Mouse (Mus musculus) heart, embryonic 15.5 days (tissue): Measurements from ENCODE around the gene Crx. TPM values are rescaled to one million over a fixed set of nuclear protein-coding genes. Genes with fewer than 3 reads are reported as not detected.
"Not testable (repeated sequence)": the region's sequence is repeated elsewhere in the genome, so short reads cannot be mapped to it uniquely, and the experiment has no call there.

ENCODE experiments used
- ATAC-seq: fragments of 200-750 bp; cut with Nextera tagmentation; replicated peaks from 2 replicates; pipeline ENCODE4 v1.8.0; 2017; ENCODE audit warnings: low read depth, moderate TSS enrichment; ENCODE audit not compliant: insufficient number of reproducible peaks, insufficient read depth, low FRiP score
- H3K27ac ChIP-seq: fragments of 300-500 bp; sonication (generic); 2 replicates; pipeline ENCODE4 v1.5.1; 2015; ENCODE audit warnings: mild to moderate bottlenecking, inconsistent platforms
- H3K27me3 ChIP-seq: fragments of 300-500 bp; sonication (generic); 2 replicates; pipeline ENCODE4 v1.6.1; 2015; ENCODE audit warnings: inconsistent platforms
- H3K36me3 ChIP-seq: fragments of 300-500 bp; sonication (generic); 2 replicates; pipeline ENCODE4 v1.6.1; 2015; ENCODE audit warnings: mild to moderate bottlenecking, inconsistent platforms
- H3K4me1 ChIP-seq: fragments of 300-500 bp; sonication (generic); replicated peaks from 2 replicates; pipeline ENCODE4 v1.6.1; 2015; ENCODE audit warnings: inconsistent platforms
- H3K4me2 ChIP-seq: fragments of 300-500 bp; sonication (generic); 2 replicates; pipeline ENCODE4 v1.6.1; 2015; ENCODE audit warnings: inconsistent platforms, mild to moderate bottlenecking, moderate library complexity
- H3K4me3 ChIP-seq: fragments of 300-500 bp; sonication (generic); 2 replicates; pipeline ENCODE4 v1.5.1; 2015; ENCODE audit warnings: mild to moderate bottlenecking, inconsistent platforms
- H3K9ac ChIP-seq: fragments of 300-500 bp; sonication (generic); 2 replicates; pipeline ENCODE4 v1.6.1; 2015; ENCODE audit warnings: mild to moderate bottlenecking, inconsistent platforms
- H3K9me3 ChIP-seq: fragments of 300-500 bp; sonication (generic); replicated peaks from 2 replicates; pipeline ENCODE4 v1.6.1; 2016; ENCODE audit warnings: inconsistent platforms
- WGBS: fragments of 180-500 bp; shearing (Covaris S2); methylation state at CpG from one replicate; pipeline ENCODE4 v1.1.7; 2015; ENCODE audit warnings: mixed read lengths; 5-methylcytosine and 5-hydroxymethylcytosine counted together
- polyA plus RNA-seq: library from polyadenylated mRNA; unstranded; fragments of >200 nt; fragmentation: Nextera tagmentation; extraction: Ambion mirVana; gene quantifications from 2 replicates; pipeline ENCODE4 v1.2.1, GENCODE M21; 2015

The Crx gene
- not detected in 2 replicates for polyA plus RNA-seq

DNA sequence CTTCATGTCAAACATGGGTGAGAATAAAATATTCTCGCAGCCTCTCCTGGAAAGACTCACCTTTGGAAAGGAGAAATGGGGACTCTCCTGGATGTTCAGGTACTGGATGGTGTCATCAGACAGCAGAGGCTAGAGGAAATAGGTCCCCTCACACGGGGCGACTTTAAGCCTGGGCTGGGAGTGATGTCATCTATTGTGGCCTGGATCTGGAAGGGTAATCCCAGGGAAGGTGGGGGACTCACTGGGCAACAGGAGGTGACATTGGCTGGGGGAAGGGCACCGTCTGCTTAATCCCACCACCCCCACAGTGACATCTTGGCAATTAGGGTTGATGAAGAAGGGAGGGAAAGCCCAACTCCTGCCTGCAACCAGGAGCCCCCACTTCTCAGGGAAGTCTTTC is at the start of gene Crx:
Crx (minus strand) TSS at position 213 of the 400 bp plus-strand sequence.
- ATAC-seq = no peak

DNA sequence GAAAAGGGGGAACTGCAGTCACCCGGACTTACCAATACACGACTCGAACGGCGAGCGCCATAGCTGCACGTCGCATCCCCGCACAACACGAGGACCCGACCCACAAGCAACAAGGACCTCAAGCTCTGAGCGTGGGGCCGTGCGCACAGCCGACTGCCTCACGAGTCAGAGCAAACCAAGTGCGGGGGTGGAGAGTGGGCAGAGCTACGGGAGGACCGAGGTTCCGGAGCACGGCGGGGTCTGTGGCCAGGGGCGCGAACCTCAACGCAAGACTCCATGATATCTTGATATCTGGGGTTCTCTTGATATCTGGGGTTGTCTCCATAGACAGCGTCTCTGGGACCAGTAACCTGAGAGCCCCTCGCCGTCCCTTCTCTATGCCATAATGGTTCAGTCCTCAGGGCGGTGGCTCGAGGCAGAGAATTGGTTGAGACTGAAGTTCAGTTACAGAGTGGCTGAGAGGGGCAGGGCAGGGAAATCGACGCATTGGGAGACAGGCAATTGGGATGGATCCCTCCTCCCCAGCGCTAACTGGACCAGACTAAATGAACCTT is 42.5 kb upstream of the Crx start, which contains the start of gene Selenow:
Selenow (minus strand) TSS at position 183 of the 554 bp plus-strand sequence.
- peak within 1 kb of the TSS; percentile 76 for H3K27ac ChIP-seq
- H3K27me3 ChIP-seq = no peaks in the 10 kb centered on the region
- H3K4me1 ChIP-seq = peaks cover 27% of the 10 kb centered on the region
- H3K4me2 ChIP-seq = peak within 1 kb of the TSS; percentile 76
- under 1% methylated on average over 33 of the region's 33 CpGs for WGBS
- ATAC-seq = peak; percentile 95
- H3K36me3 ChIP-seq = peaks cover 23% of the 10 kb centered on the region
- no peaks in the 10 kb centered on the region for H3K9me3 ChIP-seq
- peak within 1 kb of the TSS; percentile 75 for H3K4me3 ChIP-seq
- H3K9ac ChIP-seq = peak within 1 kb of the TSS; percentile 70

More for the DNA sequence above, at the start of gene Crx:
- Histone ChIP-seq H3K27me3 (no peaks in the 10 kb centered on the region), H3K27ac (no peak within 1 kb of the TSS), H3K4me2 (no peak within 1 kb of the TSS), H3K9me3 (no peaks in the 10 kb centered on the region), H3K36me3 (no peaks in the 10 kb centered on the region), H3K9ac (no peak within 1 kb of the TSS), H3K4me3 (no peak within 1 kb of the TSS), H3K4me1 (no peaks in the 10 kb centered on the region)
- WGBS = 24% methylated on average over 4 of the region's 4 CpGs

DNA sequence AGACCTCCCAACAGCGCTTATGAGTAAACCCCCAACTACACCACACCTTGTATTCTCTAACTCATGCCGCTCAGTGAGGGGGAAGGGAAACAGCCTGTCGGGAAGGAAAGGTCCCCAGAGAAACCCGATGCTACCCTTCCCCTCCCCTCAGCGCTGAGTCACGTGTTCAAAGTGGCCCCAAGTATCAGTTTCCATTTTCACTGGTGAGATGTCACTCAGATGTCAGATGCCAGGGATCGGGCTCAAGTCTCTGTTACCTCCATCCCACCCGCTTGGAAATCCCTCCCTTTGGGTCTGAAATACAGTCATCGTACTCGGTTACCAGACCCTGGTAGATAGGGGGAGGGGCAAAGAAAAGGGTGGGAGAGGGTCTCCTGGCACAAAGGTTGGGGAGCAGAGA is 42.0 kb upstream of the Crx start:
- Histone ChIP-seq H3K36me3 (peaks cover 28% of the 10 kb centered on the region), H3K9ac (peak overlapping the region; percentile 70), H3K4me1 (peaks cover 27% of the 10 kb centered on the region), H3K27ac (peak overlapping the region; percentile 76), H3K27me3 (no peaks in the 10 kb centered on the region), H3K9me3 (no peaks in the 10 kb centered on the region), H3K4me3 (peak overlapping the region; percentile 75), H3K4me2 (peak overlapping the region; percentile 76)
- ATAC-seq = peak; percentile 53
- under 1% methylated on average over 10 of the region's 10 CpGs for WGBS

DNA sequence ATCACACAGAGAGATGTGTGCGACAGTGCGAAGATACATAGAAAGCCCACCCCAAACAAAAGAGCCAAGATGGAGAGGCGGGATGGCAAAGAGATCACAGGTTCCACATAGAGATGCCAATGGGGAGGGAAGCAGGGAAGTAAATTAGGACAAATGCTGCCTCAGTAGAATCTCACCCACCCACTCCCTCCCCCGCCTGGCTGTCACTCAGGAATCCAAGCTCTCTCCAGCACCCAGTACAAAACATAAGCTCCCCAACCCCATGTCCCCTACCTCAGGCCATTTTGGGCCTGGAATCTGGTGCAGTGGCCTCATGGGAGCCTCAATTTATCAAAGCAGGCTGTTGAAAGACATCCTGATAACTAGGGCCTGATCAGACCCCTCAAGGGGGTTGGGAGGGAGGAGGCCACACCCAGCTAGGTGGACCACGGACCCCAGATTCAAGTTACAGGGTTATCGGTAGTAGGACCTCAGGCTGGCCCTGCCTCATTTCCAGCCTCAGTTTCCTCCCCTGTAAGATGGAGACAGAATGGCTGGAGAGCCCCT is 41.0 kb upstream of the Crx start:
- H3K36me3 ChIP-seq = peaks cover 32% of the 10 kb centered on the region
- H3K27me3 ChIP-seq = no peaks in the 10 kb centered on the region
- no peaks in the 10 kb centered on the region for H3K9me3 ChIP-seq
- H3K4me3 ChIP-seq = peak overlapping the region; percentile 75
- no peak overlapping the region for H3K27ac ChIP-seq
- WGBS = 67% methylated on average over 6 of the region's 6 CpGs
- ATAC-seq = no peak
- peak overlapping the region; percentile 70 for H3K9ac ChIP-seq
- peaks cover 27% of the 10 kb centered on the region for H3K4me1 ChIP-seq
- peak overlapping the region; percentile 76 for H3K4me2 ChIP-seq

DNA sequence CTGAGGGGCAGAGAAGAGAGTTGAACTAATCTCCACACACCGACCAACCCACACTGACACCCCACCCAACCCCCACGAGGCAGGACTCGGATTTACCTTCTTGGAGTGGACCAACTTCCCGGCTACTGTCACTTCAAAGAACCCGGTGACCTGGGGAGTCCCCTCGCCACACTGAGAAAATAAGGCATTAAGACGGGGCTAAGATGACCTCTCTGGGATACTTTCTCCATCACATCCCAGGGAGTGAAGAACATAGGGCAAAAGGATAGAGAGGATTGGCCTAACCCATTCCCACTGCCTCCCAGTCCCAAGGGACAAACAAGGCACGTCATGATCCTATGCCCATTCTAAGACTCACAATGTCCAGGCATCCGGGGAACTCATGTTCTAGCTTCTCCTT is 40.2 kb upstream of the Crx start:
- Histone ChIP-seq H3K9me3 (no peaks in the 10 kb centered on the region), H3K9ac (no peak overlapping the region), H3K27ac (no peak overlapping the region), H3K4me3 (0 out of 2 replicates have a peak overlapping the region, but pooled peaks have one; percentile 75), H3K4me1 (peaks cover 27% of the 10 kb centered on the region), H3K36me3 (peaks cover 32% of the 10 kb centered on the region), H3K4me2 (peak overlapping the region; percentile 76; the same call in 1 of the 2 replicates), H3K27me3 (no peaks in the 10 kb centered on the region)
- no peak for ATAC-seq
- WGBS = 86% methylated on average over 9 of the region's 9 CpGs

DNA sequence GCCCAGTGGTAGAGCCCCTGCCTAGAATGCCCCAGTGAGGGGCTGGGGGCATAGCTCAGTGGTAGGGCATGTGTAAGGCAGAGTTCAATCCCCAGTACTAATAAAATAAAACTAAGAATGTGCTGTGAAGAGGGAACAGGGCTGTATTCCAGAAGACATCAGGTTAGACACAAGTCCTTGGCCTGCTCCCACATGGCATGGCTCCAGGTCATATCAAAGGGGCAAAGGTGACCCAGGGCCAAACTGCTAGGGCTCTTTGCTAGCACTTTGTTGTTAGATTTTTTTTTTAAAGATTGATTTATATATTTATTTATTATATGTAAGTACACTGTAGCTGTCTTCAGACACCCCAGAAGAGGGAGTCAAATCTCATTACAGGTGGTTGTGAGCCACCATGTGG is 38.6 kb upstream of the Crx start:
- no peak overlapping the region for H3K4me2 ChIP-seq
- no peak overlapping the region for H3K4me3 ChIP-seq
- H3K4me1 ChIP-seq = peaks cover 27% of the 10 kb centered on the region
- no peak overlapping the region for H3K9ac ChIP-seq
- H3K9me3 ChIP-seq = no peaks in the 10 kb centered on the region
- peaks cover 32% of the 10 kb centered on the region for H3K36me3 ChIP-seq
- no peaks in the 10 kb centered on the region for H3K27me3 ChIP-seq
- H3K27ac ChIP-seq = no peak overlapping the region
- ATAC-seq = no peak

DNA sequence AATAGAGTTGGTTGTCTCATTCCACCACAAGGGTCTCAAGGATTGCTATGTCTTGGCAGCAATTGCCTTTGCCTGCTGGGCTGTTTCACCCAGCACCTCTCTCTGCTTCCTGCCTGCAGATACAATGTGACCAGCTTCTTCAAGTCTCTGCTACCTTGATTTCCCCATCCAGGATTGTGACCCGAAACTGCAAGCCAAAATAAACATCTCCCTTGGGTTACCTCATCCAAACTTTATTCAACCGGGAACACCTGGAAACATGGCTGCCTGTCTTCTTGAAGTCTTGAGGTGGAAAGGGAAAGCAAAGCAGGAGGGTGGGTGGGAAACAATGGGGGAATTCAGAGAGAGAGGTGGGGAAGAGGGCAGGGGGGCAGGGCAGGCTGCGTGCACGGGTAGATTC is 37.2 kb upstream of the Crx start:
- WGBS = 86% methylated on average over 4 of the region's 4 CpGs
- no peak overlapping the region for H3K9ac ChIP-seq

DNA sequence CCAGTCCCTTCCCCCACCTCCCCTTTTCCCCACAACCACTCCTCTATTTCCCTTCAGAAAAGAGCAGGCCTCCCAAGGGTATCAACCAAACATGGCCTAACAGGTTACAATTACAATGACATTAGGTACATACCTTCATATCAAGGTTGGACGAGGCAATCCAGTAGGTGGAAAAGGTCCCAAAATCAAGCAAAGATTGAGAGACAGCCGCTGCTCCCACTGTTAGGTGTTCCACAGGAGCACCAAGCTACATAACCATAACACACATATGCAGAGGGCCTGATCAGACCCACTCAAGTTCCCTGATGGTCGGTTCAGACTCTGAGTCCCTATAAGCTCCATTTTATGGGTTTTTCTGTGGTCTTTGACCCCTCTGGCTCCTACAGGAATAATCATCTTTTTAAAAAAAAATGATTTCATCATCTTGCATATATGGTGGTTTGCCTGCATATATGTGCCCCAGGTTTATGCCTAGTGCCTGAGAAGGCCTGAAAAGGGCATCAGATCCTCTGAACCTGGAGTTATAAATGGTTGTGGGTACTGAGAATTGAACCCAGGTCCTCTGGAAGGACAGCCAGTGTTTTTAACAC is 36.5 kb upstream of the Crx start:
- Histone ChIP-seq H3K4me3 (no peak overlapping the region), H3K4me2 (no peak overlapping the region), H3K27me3 (no peaks in the 10 kb centered on the region), H3K27ac (no peak overlapping the region), H3K36me3 (peaks cover 32% of the 10 kb centered on the region), H3K4me1 (peaks cover 17% of the 10 kb centered on the region), H3K9ac (no peak overlapping the region), H3K9me3 (no peaks in the 10 kb centered on the region)
- 84% methylated on average over 3 of the region's 3 CpGs for WGBS
- ATAC-seq = no peak

More for the DNA sequence above, 37.2 kb upstream of the Crx start:
- peaks cover 20% of the 10 kb centered on the region for H3K4me1 ChIP-seq
- peaks cover 32% of the 10 kb centered on the region for H3K36me3 ChIP-seq
- H3K4me3 ChIP-seq = no peak overlapping the region
- no peak overlapping the region for H3K27ac ChIP-seq
- no peaks in the 10 kb centered on the region for H3K27me3 ChIP-seq
- no peak for ATAC-seq
- no peak overlapping the region for H3K4me2 ChIP-seq
- H3K9me3 ChIP-seq = no peaks in the 10 kb centered on the region

DNA sequence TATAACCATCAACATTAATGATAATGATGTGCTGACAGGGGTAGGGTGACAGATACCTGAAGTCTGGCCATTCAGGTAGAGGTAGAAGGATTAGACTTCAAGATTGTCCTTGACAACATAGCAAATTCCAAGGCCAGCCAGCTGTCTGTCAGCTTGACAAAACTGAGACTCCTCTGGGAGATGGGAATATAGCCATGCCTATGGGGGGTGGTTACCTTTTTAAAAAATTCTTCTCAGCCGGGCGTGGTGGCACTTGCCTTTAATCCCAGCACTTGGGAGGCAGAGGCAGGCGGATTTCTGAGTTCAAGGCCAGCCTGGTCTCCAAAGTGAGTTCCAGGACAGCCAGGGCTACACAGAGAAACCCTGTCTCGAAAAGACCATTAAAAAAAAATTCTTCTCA is 35.9 kb upstream of the Crx start:
- WGBS = 82% methylated on average over 4 of the region's 4 CpGs
- H3K4me2 ChIP-seq, H3K27ac ChIP-seq, H3K4me3 ChIP-seq, H3K9me3 ChIP-seq, H3K27me3 ChIP-seq, ATAC-seq, H3K9ac ChIP-seq: not testable (repeated sequence)
- Histone ChIP-seq H3K4me1 (peaks cover 11% of the 10 kb centered on the region), H3K36me3 (peaks cover 32% of the 10 kb centered on the region)

DNA sequence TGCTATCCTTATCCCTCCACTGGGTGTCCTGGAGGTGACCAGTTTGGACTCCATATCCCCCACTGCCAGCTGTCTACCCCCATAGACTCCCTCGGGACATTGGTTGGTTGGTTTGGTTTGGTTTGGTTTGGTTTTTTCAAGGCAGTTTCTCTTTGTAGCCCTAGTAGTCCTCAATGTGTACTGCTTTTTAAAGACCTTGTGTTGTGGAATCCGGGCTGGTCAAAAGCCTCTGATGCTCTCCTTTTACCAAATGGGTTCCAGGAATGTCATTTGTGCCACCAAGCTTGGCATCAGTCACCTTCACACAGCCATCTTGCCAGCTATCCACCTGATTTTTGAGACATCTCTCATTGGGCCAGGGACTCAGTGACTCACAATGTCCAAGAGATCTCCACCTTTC is 35.0 kb upstream of the Crx start:
- H3K4me2 ChIP-seq = no peak overlapping the region
- no peaks in the 10 kb centered on the region for H3K9me3 ChIP-seq
- H3K27me3 ChIP-seq = no peaks in the 10 kb centered on the region
- 83% methylated on average over 2 of the region's 2 CpGs for WGBS
- no peak overlapping the region for H3K4me3 ChIP-seq
- H3K27ac ChIP-seq = no peak overlapping the region
- no peak overlapping the region for H3K9ac ChIP-seq
- H3K36me3 ChIP-seq = peaks cover 28% of the 10 kb centered on the region
- H3K4me1 ChIP-seq = peaks cover 2% of the 10 kb centered on the region; the same call in 1 of the 2 replicates
- no peak for ATAC-seq

DNA sequence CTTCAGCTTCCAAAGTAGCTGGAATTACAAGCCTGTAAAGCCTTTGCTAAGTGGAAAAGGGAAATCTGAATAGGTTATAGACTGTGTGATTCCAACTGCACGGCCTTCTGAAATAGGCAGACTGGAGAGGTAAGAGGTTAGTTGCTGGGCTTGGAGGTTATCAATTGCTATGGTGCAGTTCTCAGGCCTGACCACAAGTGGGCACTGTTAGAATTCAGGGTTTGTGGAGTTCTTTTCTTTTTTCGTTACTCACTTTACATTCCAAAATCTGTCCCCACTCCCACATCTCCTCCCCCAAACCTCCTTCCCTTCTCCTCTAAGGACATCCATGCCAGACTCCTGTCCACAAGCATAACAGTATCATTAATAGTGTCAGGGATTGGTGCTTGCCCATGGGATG is 34.5 kb upstream of the Crx start:
- Histone ChIP-seq H3K4me2 (no peak overlapping the region), H3K4me1 (no peaks in the 10 kb centered on the region), H3K27me3 (no peaks in the 10 kb centered on the region), H3K4me3 (no peak overlapping the region), H3K9me3 (no peaks in the 10 kb centered on the region), H3K9ac (no peak overlapping the region), H3K36me3 (peaks cover 23% of the 10 kb centered on the region), H3K27ac (no peak overlapping the region)
- WGBS = 29% methylated on average over 2 of the region's 2 CpGs
- ATAC-seq = no peak

DNA sequence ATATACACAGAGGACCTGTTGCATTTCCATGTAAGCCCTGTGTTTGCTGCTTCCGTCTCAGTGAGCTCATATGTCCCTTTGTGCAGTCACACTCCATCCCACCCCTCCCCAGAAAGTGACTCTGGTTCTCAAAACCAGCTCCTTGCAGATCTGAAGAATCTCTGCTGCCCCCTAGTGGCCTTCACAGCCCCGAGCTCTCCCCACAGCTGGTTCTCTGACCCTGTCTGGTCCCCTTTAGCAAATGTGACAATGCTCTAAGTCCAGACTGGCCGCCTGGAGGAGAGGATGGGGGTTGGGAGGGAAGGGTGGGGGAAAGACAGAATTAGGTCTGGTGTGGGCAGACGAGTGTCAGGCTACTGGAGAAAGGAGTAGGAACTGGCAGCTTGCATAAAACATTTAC is 32.4 kb upstream of the Crx start:
- Histone ChIP-seq H3K27ac (no peak overlapping the region), H3K27me3 (no peaks in the 10 kb centered on the region), H3K36me3 (peaks cover 8% of the 10 kb centered on the region), H3K9me3 (no peaks in the 10 kb centered on the region), H3K9ac (no peak overlapping the region), H3K4me2 (no peak overlapping the region), H3K4me3 (no peak overlapping the region), H3K4me1 (no peaks in the 10 kb centered on the region)
- peak; percentile 61 for ATAC-seq
- 2% methylated on average over 4 of the region's 4 CpGs for WGBS
